Mouse (Mus musculus) inflammation-experienced regulatory T-cells, adult 6 months (primary cell): Measurements from ENCODE around the gene Syne1. TPM values are rescaled to one million over a fixed set of nuclear protein-coding genes. Genes with fewer than 3 reads are reported as not detected.

Experiments
- ATAC-seq: one replicate; pipeline ENCODE4 v1.8.0; 2017
- polyA plus RNA-seq, 3 experiments: library from polyadenylated mRNA; unstranded; fragments of 100-300 nt; shearing (Covaris generic); gene quantifications; one replicate each; pipeline ENCODE4 v1.2.1; 2017

Syne1 gene
- polyA plus RNA-seq, 3 experiments from 2014 or later, result 13.9 to 24.2 (median 15.3) TPM

DNA sequence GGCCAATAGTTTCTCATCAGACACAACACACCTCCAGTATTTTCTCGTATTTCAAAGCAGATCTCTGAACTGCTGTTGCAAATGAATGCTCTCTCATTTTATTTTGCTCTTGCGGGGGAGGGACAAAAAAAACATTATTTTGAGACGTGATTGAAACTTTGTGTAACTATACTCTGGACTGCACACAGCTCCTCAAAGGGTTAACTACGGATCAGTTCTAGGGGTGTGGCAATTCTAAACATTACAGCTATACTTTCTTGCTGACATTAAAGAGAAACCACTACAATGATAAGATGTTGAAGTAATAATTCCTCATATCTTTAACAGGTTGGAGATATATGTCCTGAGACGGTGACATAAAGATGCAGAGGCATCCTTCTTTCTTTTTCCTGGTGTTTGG lies 356.0 kb downstream of the Syne1 start:
- peak; percentile 13 for ATAC-seq

DNA sequence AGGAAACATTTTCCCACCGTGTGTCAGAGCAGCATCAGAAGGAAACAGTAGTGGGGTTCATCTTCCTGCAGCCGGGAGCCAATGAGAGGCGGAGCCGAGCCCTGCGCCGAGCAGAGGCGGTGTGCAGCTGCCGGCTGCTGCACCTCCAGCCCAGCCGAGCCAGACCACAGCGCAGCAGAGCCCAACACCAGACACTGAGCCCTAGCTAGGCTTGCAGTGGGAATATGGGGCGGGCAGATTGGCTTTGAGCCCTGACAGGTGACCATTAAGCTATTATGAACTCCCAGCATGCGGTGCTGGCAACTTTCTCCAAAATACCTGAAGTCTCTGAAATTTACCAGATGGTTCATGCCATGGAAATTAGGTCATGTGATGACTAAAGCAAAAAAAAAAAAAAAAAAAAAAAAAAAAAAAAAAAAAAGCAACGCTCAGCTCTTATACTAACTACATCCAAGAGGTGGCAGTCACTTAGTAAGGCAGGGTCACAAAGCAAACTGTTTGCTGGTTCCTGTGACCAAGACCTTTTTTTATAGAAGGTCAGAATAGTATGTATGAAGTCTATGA lies 356.5 kb downstream of the Syne1 start:
- peak; percentile 94 for ATAC-seq

GRCm38 (mm10) chr10:5194081-5194670 lies 357.1 kb downstream of the Syne1 start:
- no peak for ATAC-seq

- no peak for ATAC-seq
These were observed 358.3 kb downstream of the Syne1 start for GRCm38 (mm10) chr10:5192861-5193490.

DNA sequence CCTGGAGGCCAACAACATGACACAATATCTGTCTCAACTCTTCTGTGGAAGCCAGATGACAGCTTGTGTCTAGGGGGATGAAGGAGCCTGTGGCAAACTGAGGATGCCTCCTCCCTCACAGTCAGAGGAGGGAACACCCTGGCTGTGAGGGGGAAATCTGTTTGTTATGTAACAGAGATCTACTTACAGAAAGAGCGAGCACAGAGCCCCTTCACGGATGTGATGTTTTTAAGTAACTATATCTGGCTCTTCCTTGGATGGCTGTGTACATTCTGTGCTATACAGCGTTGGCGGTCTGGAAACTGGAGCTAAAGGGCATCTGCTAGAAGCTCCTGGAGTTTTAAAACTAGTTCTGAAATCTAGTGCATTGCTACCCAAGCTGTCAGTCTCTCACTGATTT lies 360.5 kb downstream of the Syne1 start:
- ATAC-seq, result no peak

DNA sequence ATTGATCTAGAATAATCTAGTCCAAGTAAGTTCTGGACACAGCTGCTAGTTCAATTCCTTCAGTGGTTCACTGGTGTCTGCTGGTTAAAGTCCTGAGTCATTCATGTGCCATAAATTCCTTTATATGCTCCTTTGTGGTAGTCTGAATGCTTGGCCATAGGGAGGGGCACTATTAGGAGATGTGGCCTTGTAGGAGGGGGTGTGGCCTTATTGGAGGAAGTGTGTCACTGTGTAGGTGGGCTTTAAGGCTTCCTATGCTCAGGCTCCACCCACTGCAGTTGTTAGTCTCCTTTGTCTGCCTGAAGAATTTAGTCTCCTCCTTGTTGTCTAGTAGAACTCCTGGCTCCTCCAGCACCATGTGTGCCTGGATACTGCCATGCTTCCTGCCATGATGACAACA lies 362.4 kb downstream of the Syne1 start:
- no peak for ATAC-seq

- ATAC-seq, result no peak
These were observed 365.9 kb downstream of the Syne1 start for GRCm38 (mm10) chr10:5185156-5186083.

- no peak for ATAC-seq
These were observed 369.5 kb downstream of the Syne1 start for GRCm38 (mm10) chr10:5181771-5182176.

DNA sequence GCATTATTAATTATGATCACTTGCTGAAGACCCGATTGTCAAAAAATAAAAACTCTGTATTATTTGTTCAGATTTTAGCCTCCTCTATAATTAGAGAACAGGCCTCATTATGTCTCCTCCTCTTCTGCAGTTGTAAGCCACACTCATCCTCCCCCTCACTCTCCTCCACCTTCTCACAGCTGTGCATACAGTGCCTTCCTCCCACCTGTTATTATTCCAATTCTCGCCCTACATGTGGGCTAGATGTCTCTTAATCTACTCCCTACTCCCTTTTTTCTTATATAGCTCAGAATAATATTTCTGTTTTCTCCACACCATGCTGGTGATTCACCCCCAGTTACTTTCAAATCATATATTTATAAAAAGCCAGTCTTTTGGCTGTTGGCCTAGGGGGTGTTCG lies 371.4 kb downstream of the Syne1 start:
- no peak for ATAC-seq

DNA sequence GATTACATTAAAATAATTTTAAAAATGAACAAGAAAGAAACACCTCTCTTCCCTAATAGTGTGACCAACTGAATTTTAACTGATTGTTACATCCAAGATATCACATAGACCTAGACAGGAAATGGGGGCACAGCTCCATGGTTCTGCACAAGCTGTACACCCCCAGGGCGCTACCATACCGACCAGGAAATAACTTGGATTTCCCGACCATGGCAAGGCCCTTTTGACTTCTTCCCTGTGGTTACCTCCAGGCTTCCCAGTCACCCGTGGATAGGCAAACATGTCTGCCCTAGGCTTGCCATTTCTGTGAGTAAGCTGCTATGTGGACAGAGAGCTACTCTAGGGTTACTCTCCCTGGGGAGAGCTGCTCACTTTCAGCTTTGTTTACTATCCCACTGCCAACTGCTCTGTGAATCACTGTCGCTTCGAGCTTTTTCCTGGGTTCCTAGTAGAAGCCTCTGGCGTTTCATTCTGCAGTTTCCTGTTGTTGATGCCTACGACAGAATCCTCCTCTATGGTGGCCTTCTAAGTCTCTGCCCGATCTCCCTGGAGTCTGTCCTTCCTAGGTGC lies 373.8 kb downstream of the Syne1 start:
- no peak for ATAC-seq

DNA sequence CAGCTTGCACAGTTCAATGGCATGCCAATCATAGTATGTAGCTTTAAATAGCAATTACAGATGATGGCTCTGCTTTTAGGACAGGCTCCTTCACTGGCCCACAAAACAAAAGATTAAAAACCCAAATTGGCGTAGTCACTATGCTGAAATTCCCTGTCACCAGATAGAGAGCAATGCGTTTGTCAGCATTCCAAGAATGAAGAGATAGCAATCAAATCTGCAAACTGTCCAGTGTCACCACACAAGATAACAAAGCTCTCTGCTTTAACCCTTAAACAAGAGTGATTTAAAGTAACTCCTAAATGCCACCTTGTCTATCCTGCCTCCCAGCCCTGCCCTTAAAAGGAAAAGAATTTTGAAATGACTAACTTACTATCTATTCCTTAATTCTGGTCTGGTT lies 374.9 kb downstream of the Syne1 start:
- ATAC-seq, result no peak

- ATAC-seq, result no peak
These were observed 380.9 kb downstream of the Syne1 start for GRCm38 (mm10) chr10:5170425-5170824.

- no peak for ATAC-seq
These were observed 383.8 kb downstream of the Syne1 start for GRCm38 (mm10) chr10:5167481-5167880.

DNA sequence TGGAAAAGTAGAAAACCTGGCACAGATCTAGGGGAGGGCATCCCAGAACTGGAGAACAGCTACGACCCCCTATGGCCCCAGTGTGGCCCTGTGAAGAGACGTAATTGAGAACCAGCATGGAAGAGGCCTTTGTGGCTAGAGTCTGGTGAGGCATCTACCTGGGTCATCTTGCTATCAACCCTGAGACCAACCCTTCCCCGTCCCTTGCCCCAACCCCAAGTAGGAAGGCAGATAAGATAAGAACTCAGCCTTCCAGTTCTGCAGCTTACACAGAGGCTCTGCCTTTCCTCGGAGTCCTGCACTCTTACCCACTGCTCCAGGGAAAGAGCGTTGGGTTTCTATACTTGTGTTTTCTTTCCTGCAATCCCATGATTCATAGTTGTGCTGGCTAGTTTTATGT lies 385.8 kb downstream of the Syne1 start:
- ATAC-seq, result no peak

DNA sequence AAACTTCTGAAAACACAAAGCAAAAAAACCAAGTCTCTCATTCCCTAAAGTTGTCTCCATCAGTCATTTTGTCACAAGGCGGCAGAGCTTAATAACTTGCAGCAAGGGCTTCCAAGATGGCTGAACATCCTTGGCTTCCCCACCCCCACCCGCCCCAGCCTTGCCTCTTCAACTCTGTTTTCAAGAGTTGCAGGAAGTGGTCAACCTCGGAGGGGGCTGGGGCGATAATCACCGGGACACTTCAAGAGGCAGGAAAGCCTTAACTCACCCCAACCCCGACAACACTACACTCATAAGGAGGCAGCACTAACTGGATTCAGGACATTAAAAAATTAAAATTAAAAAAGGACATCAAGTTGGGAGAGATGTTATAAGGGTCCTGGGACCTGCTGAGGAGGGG lies 387.5 kb downstream of the Syne1 start:
- peak; percentile 81 for ATAC-seq

- no peak for ATAC-seq
These were observed 388.0 kb downstream of the Syne1 start for GRCm38 (mm10) chr10:5163286-5163685.

GRCm38 (mm10) chr10:5161394-5161872 lies 389.8 kb downstream of the Syne1 start:
- ATAC-seq, result peak; percentile 46

- ATAC-seq, result no peak
These were observed 391.6 kb downstream of the Syne1 start for GRCm38 (mm10) chr10:5159679-5160078.

GRCm38 (mm10) chr10:5153047-5153446 lies 398.2 kb downstream of the Syne1 start:
- ATAC-seq, result no peak

DNA sequence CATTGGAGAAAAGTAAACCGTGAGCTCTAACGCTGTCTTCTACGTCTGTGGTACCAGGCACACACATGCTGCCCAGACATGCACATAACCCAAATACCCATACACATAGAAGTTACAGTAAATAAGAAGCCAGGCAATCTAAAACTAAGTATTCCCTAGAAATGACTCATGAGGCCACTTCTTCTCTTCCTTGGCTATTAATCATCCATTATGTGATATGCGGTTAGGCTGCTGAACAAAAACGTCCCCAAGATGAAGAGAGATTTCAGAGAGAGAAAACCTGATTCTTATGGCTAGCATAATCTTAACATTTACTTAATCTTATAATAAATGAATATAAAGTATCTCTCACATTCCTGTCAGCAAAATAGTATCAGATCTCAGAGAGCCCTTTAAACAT lies 409.8 kb downstream of the Syne1 start:
- no peak for ATAC-seq

DNA sequence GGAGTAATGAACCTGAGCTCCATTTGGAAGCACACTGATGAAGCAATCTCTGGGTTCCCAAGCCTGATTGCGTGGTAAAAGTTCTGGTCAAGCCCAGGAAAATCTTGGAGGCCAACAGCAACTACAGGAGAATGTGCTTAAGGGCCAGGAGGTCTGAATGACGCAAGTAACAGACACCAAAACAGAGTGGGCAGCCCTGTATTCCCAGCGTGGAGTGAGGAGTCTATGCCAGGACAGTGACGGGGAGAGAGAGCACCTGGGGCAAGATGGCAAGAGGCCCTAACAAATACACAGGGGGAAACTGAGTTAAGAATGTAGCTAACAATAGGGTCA lies 411.4 kb downstream of the Syne1 start:
- no peak for ATAC-seq

DNA sequence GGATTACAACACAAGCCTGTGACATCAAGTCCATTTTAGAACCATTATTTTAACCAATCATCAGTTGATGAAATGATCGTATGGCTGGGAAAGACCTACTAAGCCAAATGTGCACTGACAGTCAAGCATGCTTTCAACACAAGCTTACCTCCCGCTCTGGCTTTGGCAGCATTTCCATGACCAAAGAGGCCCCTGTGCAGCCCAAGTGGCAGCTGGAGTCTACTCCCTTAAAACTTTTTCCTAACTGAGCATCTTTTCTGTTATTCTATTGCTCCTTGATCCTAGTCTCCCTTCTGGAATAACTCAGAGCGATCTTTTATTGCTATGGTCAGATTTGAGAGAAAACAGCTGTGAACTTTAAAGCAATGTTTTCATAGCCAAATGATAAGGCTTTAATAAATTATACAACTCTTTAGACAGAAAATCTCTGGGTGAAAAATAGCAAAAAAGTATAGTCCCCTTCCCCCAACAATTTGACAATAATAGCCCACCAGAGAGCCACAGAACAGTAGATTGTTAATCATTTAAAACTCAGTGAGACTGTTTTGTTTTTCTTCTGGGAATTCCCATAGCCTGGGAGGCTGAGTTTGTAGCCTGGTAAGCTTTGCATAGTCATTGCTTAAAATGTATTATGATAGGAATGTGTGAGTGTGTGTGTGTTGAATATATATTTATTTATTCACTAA lies 411.9 kb downstream of the Syne1 start:
- ATAC-seq, result no peak
